Mouse (Mus musculus) C2C12 (cell line): ENCODE results near the gene Vipas39.

Experiments
- CEBPB ChIP-seq: IDR thresholded peaks from one replicate; pipeline ENCODE4 v1.6.1; 2011; ENCODE audit warnings: low read depth, mild to moderate bottlenecking, control low read depth, moderate library complexity
- CTCF ChIP-seq: IDR thresholded peaks from one replicate; pipeline ENCODE4 v1.5.1; 2011; ENCODE audit not compliant: control insufficient read depth, insufficient read depth, insufficient read length
- FOSL1 ChIP-seq: IDR thresholded peaks from one replicate; pipeline ENCODE4 v1.8.0; 2011; ENCODE audit warnings: mild to moderate bottlenecking, low read length; ENCODE audit not compliant: poor library complexity, insufficient read depth, severe bottlenecking
- MAX ChIP-seq: IDR thresholded peaks from one replicate; pipeline ENCODE4 v1.6.1; 2011; ENCODE audit warnings: mild to moderate bottlenecking, control low read depth
- MYOD1 ChIP-seq: IDR thresholded peaks from one replicate; pipeline ENCODE4 v1.6.1; 2011; ENCODE audit warnings: low read depth; ENCODE audit not compliant: control insufficient read depth, insufficient read length
- MYOG ChIP-seq: IDR thresholded peaks from one replicate; pipeline ENCODE4 v1.6.1; 2011; ENCODE audit not compliant: control insufficient read depth, insufficient read length; ENCODE audit errors: extremely low read depth
- USF1 ChIP-seq: IDR thresholded peaks from one replicate; pipeline ENCODE4 v1.6.1; 2011; ENCODE audit warnings: low read depth, mild to moderate bottlenecking, control low read depth, moderate library complexity

- no peak for TF ChIP-seq CTCF
- TF ChIP-seq USF1 = no peak
- TF ChIP-seq FOSL1 = no peak
- TF ChIP-seq CEBPB = no peak
- no peak for TF ChIP-seq MAX
- TF ChIP-seq MYOG = no peak
- no peak for TF ChIP-seq MYOD1
Observed at GRCm38 (mm10) chr12:87284726-87285125, 18.7 kb upstream of the Vipas39 start.
